Mouse (Mus musculus) forebrain, embryonic 13.5 days (tissue): ENCODE measurements around the gene Celsr3. TPM values are rescaled to one million over a fixed set of nuclear protein-coding genes. Genes with fewer than 3 reads are reported as not detected.

Experiments used
- ATAC-seq: fragments of 200-750 bp; cut with Nextera tagmentation; 2 replicates; pipeline ENCODE4 v1.8.0; 2017
- H3K27ac ChIP-seq: fragments of 300-500 bp; sonication (generic); 2 replicates; pipeline ENCODE4 v1.5.1; 2015; ENCODE audit warnings: inconsistent platforms, mild to moderate bottlenecking, moderate library complexity
- H3K27me3 ChIP-seq: fragments of 300-500 bp; sonication (generic); 2 replicates; pipeline ENCODE4 v1.6.1; 2015; ENCODE audit warnings: mild to moderate bottlenecking, inconsistent platforms
- H3K36me3 ChIP-seq: fragments of 300-500 bp; sonication (generic); 2 replicates; pipeline ENCODE4 v1.6.1; 2015; ENCODE audit warnings: mild to moderate bottlenecking, inconsistent platforms; ENCODE audit not compliant: poor library complexity, severe bottlenecking
- H3K4me1 ChIP-seq: fragments of 300-500 bp; sonication (generic); 2 replicates; pipeline ENCODE4 v1.6.1; 2015; ENCODE audit warnings: inconsistent platforms
- H3K4me2 ChIP-seq: fragments of 300-500 bp; sonication (generic); 2 replicates; pipeline ENCODE4 v1.6.1; 2015; ENCODE audit warnings: inconsistent platforms, mild to moderate bottlenecking, moderate library complexity
- H3K4me3 ChIP-seq: fragments of 300-500 bp; sonication (generic); 2 replicates; pipeline ENCODE4 v1.5.1; 2015; ENCODE audit warnings: mild to moderate bottlenecking, inconsistent platforms
- H3K9ac ChIP-seq: fragments of 300-500 bp; sonication (generic); 2 replicates; pipeline ENCODE4 v1.6.1; 2015; ENCODE audit warnings: mild to moderate bottlenecking, inconsistent platforms
- H3K9me3 ChIP-seq: fragments of 300-500 bp; sonication (generic); replicated peaks from 2 replicates; pipeline ENCODE4 v1.6.1; 2016; ENCODE audit warnings: inconsistent platforms
- WGBS: fragments of 180-500 bp; shearing (Covaris S2); methylation state at CpG from one replicate; pipeline ENCODE4 v1.1.7; 2015; 5-methylcytosine and 5-hydroxymethylcytosine counted together
- polyA plus RNA-seq: library from polyadenylated mRNA; unstranded; fragments of >200 nt; fragmentation: Nextera tagmentation; extraction: Ambion mirVana; gene quantifications from 2 replicates; pipeline ENCODE4 v1.2.1, GENCODE M21; 2015

Gene Celsr3
- polyA plus RNA-seq, 1 experiment from 2014 or later, result 13.3 TPM

DNA sequence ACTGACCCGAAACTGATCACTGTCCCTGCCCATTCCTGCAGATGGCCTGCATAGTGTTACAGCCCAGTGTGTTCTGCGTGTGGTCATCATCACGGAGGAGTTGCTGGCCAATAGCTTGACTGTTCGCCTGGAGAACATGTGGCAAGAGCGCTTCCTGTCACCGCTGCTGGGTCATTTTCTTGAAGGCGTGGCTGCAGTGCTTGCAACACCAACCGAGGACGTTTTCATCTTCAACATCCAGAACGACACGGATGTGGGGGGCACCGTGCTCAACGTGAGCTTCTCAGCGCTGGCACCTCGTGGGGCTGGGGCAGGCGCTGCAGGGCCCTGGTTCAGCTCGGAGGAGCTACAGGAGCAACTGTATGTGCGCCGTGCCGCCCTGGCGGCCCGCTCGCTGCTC lies 5.5 kb downstream of the Celsr3 start:
- H3K27me3 ChIP-seq, result peaks cover 63% of the 10 kb centered on the region
- no peak for ATAC-seq

GRCm38 (mm10) chr9:108832390-108833108 lies 6.4 kb downstream of the Celsr3 start:
- Histone ChIP-seq H3K36me3 (peaks cover 91% of the 10 kb centered on the region), H3K9ac (peak overlapping the region; percentile 38; the same call in 1 of the 2 replicates)

More for the DNA sequence above, 5.5 kb downstream of the Celsr3 start:
- peaks cover 83% of the 10 kb centered on the region for H3K36me3 ChIP-seq
- H3K27ac ChIP-seq, result no peak overlapping the region
- 10% methylated on average over 23 of the region's 23 CpGs for WGBS
- peaks cover 55% of the 10 kb centered on the region for H3K4me1 ChIP-seq
- peak overlapping the region; percentile 65 for H3K4me2 ChIP-seq
- H3K4me3 ChIP-seq, result peak overlapping the region; percentile 38
- peak overlapping the region; percentile 35 for H3K9ac ChIP-seq
- no peaks in the 10 kb centered on the region for H3K9me3 ChIP-seq

DNA sequence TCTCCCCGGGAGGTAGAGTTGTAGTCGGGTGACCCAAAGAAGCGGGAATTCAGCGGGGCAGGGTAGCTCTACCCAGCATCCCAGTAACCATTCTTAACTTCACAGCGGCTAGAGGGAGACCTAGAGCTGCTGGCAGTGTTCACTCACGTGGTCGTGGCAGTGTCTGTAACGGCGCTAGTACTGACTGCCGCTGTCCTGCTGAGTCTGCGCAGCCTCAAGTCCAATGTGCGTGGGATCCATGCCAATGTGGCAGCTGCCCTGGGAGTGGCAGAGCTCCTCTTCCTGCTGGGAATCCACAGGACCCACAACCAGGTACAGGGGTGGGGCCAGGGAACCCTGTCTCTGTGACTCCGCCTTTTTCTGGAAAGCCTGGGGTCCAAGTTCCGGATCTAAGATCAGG lies 16.9 kb downstream of the Celsr3 start:
- ATAC-seq, result peak; percentile 44
- H3K4me1 ChIP-seq, result no peaks in the 10 kb centered on the region
- H3K36me3 ChIP-seq, result peaks cover 98% of the 10 kb centered on the region
- H3K9ac ChIP-seq, result no peak overlapping the region
- H3K27ac ChIP-seq, result no peak overlapping the region
- H3K4me2 ChIP-seq, result 0 out of 2 replicates have a peak overlapping the region, but pooled peaks have one; percentile 1
- H3K4me3 ChIP-seq, result no peak overlapping the region
- H3K9me3 ChIP-seq, result no peaks in the 10 kb centered on the region
- H3K27me3 ChIP-seq, result no peaks in the 10 kb centered on the region
- 21% methylated on average over 14 of the region's 14 CpGs for WGBS

More at GRCm38 (mm10) chr9:108832390-108833108, 6.4 kb downstream of the Celsr3 start:
- H3K4me3 ChIP-seq, result peak overlapping the region; percentile 38
- H3K27me3 ChIP-seq, result peaks cover 57% of the 10 kb centered on the region
- peak; percentile 95 for ATAC-seq
- H3K27ac ChIP-seq, result no peak overlapping the region
- WGBS, result 5% methylated on average over 44 of the region's 46 CpGs
- H3K4me1 ChIP-seq, result peaks cover 46% of the 10 kb centered on the region
- H3K4me2 ChIP-seq, result peak overlapping the region; percentile 65
- H3K9me3 ChIP-seq, result no peaks in the 10 kb centered on the region

DNA sequence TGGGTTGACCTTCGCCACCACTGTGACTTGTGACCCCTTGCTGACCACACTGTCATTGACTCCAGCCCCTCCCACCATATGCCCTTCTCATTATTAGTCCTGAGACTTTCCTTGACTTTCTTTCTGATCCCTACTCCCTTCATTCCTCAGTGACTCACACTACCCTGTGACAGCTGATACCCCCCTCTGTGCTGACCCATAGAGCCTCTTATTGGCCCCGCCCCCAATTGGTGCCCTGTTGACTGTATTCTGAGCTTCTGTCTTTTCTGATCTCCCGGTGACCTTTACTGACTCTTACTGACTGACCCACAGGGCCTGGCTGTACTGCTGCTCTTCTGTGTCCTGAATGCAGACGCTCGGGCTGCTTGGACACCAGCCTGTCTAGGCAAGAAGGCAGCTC lies 19.3 kb downstream of the Celsr3 start:
- no peaks in the 10 kb centered on the region for H3K9me3 ChIP-seq
- no peak for ATAC-seq
- 84% methylated on average over 5 of the region's 5 CpGs for WGBS

GRCm38 (mm10) chr9:108847374-108847773 lies 21.3 kb downstream of the Celsr3 start:
- Histone ChIP-seq H3K4me3 (no peak overlapping the region), H3K27ac (no peak overlapping the region), H3K4me2 (no peak overlapping the region), H3K27me3 (no peaks in the 10 kb centered on the region), H3K36me3 (peaks cover 93% of the 10 kb centered on the region), H3K9me3 (no peaks in the 10 kb centered on the region), H3K9ac (no peak overlapping the region), H3K4me1 (no peaks in the 10 kb centered on the region)
- ATAC-seq, result no peak
- 92% methylated on average over 4 of the region's 4 CpGs for WGBS

More for the DNA sequence above, 19.3 kb downstream of the Celsr3 start:
- no peak overlapping the region for H3K9ac ChIP-seq
- H3K4me1 ChIP-seq, result no peaks in the 10 kb centered on the region
- H3K27ac ChIP-seq, result no peak overlapping the region
- H3K4me3 ChIP-seq, result no peak overlapping the region
- H3K27me3 ChIP-seq, result no peaks in the 10 kb centered on the region
- peaks cover 97% of the 10 kb centered on the region for H3K36me3 ChIP-seq
- H3K4me2 ChIP-seq, result no peak overlapping the region

- Histone ChIP-seq H3K9me3 (no peaks in the 10 kb centered on the region), H3K27me3 (no peaks in the 10 kb centered on the region), H3K4me1 (peaks cover 6% of the 10 kb centered on the region), H3K27ac (no peak overlapping the region), H3K4me3 (no peak overlapping the region), H3K36me3 (peaks cover 83% of the 10 kb centered on the region), H3K9ac (no peak overlapping the region), H3K4me2 (no peak overlapping the region)
- WGBS, result 85% methylated on average over 17 of the region's 17 CpGs
- ATAC-seq, result no peak
Measured at GRCm38 (mm10) chr9:108848419-108848818, 22.3 kb downstream of the Celsr3 start.

DNA sequence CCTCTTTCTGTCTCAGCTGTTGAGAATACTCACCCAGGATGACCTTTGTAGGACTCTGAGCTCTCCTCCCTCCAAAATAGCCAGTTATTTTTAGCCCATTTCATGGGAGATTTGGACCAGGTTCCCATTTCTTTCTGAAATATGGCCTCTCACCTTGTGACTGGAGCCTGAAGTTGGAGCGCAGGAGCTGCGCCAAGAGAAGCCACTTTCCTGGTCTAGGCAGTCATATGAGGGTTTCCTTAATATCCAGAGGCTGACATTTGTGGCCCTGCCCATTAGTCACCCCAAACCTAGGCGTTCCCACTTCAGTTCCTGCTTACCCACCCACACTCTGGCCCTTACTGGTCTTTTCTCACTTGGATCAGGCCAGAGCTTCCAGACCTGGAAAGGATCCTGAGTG lies 26.9 kb downstream of the Celsr3 start, which contains the start of gene Slc26a6:
Gene Slc26a6, plus strand, starts transcription at position 308 of the 400 bp plus-strand sequence.
- H3K4me1 ChIP-seq, result peaks cover 17% of the 10 kb centered on the region
- peaks cover 50% of the 10 kb centered on the region for H3K36me3 ChIP-seq
- H3K4me3 ChIP-seq, result peak within 1 kb of the TSS; percentile 69
- H3K27me3 ChIP-seq, result no peaks in the 10 kb centered on the region
- H3K4me2 ChIP-seq, result peak within 1 kb of the TSS; percentile 88
- no peaks in the 10 kb centered on the region for H3K9me3 ChIP-seq
- no peak for ATAC-seq
- peak within 1 kb of the TSS; percentile 76 for H3K9ac ChIP-seq
- 91% methylated on average over 3 of the region's 3 CpGs for WGBS
- peak within 1 kb of the TSS; percentile 91 for H3K27ac ChIP-seq

DNA sequence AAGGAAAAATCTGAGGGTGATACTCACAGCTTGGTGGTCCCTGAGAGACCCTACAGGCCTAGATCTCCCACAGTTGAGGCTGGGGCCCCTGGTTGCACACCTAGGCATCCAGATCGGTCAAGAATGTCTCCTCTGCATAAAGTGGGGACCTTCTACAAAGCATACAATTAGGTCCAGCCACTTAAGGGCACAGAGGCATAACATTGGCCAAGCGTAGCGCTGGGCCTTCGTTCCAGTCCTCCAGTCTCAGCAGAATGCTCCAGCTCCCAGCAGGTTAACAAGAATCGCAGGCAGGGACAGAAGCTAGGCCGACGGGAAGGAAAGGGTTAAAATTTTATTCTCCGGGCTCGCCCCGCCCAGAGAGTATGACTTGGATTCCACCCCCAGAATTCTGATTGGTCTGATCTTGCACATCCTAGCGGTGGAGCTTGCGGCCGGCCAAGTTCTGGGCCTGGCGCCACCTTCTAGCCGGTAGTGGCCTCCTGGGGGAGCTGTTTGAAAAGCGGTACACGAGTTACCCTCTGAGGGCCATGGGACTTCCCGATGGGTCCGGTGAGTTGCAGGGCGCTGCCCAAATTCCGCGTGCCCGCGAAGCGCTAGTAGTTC lies 27.6 kb downstream of the Celsr3 start:
- Histone ChIP-seq H3K27ac (peak overlapping the region; percentile 91), H3K9me3 (no peaks in the 10 kb centered on the region), H3K4me1 (peaks cover 17% of the 10 kb centered on the region), H3K4me2 (peak overlapping the region; percentile 88), H3K27me3 (no peaks in the 10 kb centered on the region), H3K9ac (peak overlapping the region; percentile 76), H3K36me3 (peaks cover 50% of the 10 kb centered on the region), H3K4me3 (peak overlapping the region; percentile 69)
- ATAC-seq, result peak; percentile 91
- WGBS, result 2% methylated on average over 25 of the region's 25 CpGs

DNA sequence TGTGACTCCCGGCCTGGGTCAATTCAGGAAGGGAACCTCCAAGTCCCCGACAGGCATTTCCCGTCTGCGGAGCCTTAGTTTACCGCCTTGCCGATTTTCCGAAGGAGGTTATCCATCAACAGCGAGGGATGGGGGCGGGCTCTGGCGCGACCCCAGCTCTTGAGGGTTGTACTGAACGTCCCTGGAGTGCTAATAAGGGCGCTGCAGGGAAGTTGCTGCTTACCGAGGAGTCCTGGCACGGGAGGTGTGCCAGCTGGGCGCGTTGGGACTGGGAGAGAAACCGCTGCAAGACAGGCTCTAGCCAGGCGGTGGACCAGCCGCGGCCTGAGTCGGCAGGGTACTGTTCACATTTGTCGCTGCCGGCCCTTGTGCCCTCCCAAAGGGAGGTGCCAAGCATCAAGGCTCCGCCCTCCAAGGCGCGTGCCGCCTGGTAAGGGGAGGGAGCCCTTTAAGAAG lies 28.1 kb downstream of the Celsr3 start:
- ATAC-seq, result peak; percentile 91
- Histone ChIP-seq H3K36me3 (peaks cover 50% of the 10 kb centered on the region), H3K4me2 (peak overlapping the region; percentile 88), H3K9me3 (no peaks in the 10 kb centered on the region), H3K4me1 (peaks cover 17% of the 10 kb centered on the region), H3K9ac (peak overlapping the region; percentile 76), H3K27ac (peak overlapping the region; percentile 91), H3K4me3 (peak overlapping the region; percentile 69), H3K27me3 (no peaks in the 10 kb centered on the region)
- under 1% methylated on average over 28 of the region's 28 CpGs for WGBS

DNA sequence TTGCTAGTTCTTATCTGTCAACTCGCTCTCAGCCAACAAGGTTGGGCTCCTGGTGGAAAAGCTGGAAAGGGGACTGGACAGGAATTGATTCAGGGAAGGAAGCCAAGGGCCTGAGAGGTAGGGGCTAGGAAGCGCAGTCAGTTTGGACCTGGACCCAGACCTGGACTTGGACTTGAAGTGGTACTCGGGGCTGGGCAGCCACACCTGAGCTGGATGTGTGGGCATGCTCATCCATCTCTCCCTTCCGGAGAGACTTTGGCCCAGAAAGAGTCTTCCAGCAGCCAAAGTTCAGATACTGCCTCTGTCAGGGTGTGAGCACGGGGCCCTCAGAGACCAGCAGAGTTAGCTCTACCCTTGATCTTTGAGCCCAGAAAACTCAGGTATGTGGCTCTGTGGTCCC lies 29.2 kb downstream of the Celsr3 start:
- 63% methylated on average over 5 of the region's 5 CpGs for WGBS
- Histone ChIP-seq H3K4me2 (peak overlapping the region; percentile 88), H3K36me3 (peaks cover 50% of the 10 kb centered on the region), H3K27ac (no peak overlapping the region), H3K27me3 (no peaks in the 10 kb centered on the region), H3K9ac (peak overlapping the region; percentile 76; the same call in 1 of the 2 replicates), H3K9me3 (no peaks in the 10 kb centered on the region), H3K4me3 (peak overlapping the region; percentile 69; the same call in 1 of the 2 replicates), H3K4me1 (peaks cover 17% of the 10 kb centered on the region)
- ATAC-seq, result no peak

DNA sequence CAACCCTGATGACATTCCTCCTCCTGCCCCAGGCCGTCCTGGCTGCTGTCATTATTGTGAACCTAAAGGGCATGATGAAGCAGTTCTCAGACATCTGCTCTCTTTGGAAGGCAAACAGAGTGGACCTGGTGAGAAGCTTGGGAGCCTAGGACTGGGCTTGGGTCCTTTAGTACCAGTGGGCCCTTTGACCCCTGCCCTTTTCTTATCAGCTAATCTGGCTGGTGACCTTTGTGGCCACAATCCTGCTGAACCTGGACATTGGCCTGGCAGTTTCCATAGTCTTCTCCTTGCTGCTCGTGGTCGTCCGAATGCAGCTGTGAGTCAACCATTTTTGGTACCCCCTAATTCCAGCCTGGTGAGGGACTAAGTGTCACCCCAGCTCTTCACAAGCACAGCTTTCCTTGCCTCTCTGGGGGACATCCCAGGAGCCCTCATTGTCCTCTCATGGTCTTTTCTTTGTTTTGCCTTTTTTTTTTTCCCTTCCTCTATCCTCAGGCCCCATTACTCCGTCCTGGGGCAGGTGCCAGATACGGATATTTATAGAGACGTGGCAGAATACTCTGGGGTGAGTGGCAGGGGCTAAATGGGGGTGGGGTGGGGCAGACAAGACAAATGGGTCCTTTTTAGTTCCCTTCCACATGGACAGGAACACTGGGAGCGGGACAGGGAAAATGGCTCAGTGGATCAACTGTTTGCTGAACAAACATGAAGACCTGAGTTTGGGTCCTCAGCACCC lies 32.8 kb downstream of the Celsr3 start:
- Histone ChIP-seq H3K36me3 (peaks cover 51% of the 10 kb centered on the region), H3K27ac (no peak overlapping the region), H3K4me2 (no peak overlapping the region), H3K9me3 (no peaks in the 10 kb centered on the region), H3K27me3 (no peaks in the 10 kb centered on the region), H3K4me3 (no peak overlapping the region), H3K9ac (no peak overlapping the region), H3K4me1 (peaks cover 8% of the 10 kb centered on the region)
- WGBS, result 79% methylated on average over 8 of the region's 8 CpGs
- ATAC-seq, result no peak
